Mouse (Mus musculus) heart, embryonic 15.5 days (tissue): Measurements from ENCODE around the gene Mrpl45. TPM values are rescaled to one million over a fixed set of nuclear protein-coding genes. Genes with fewer than 3 reads are reported as not detected.

ENCODE experiments used
- ATAC-seq: fragments of 200-750 bp; cut with Nextera tagmentation; replicated peaks from 2 replicates; pipeline ENCODE4 v1.8.0; 2017; ENCODE audit warnings: low read depth, moderate TSS enrichment; ENCODE audit not compliant: insufficient number of reproducible peaks, insufficient read depth, low FRiP score
- H3K27ac ChIP-seq: fragments of 300-500 bp; sonication (generic); 2 replicates; pipeline ENCODE4 v1.5.1; 2015; ENCODE audit warnings: mild to moderate bottlenecking, inconsistent platforms
- H3K27me3 ChIP-seq: fragments of 300-500 bp; sonication (generic); 2 replicates; pipeline ENCODE4 v1.6.1; 2015; ENCODE audit warnings: inconsistent platforms
- H3K36me3 ChIP-seq: fragments of 300-500 bp; sonication (generic); 2 replicates; pipeline ENCODE4 v1.6.1; 2015; ENCODE audit warnings: mild to moderate bottlenecking, inconsistent platforms
- H3K4me1 ChIP-seq: fragments of 300-500 bp; sonication (generic); replicated peaks from 2 replicates; pipeline ENCODE4 v1.6.1; 2015; ENCODE audit warnings: inconsistent platforms
- H3K4me2 ChIP-seq: fragments of 300-500 bp; sonication (generic); 2 replicates; pipeline ENCODE4 v1.6.1; 2015; ENCODE audit warnings: inconsistent platforms, mild to moderate bottlenecking, moderate library complexity
- H3K4me3 ChIP-seq: fragments of 300-500 bp; sonication (generic); 2 replicates; pipeline ENCODE4 v1.5.1; 2015; ENCODE audit warnings: mild to moderate bottlenecking, inconsistent platforms
- H3K9ac ChIP-seq: fragments of 300-500 bp; sonication (generic); 2 replicates; pipeline ENCODE4 v1.6.1; 2015; ENCODE audit warnings: mild to moderate bottlenecking, inconsistent platforms
- H3K9me3 ChIP-seq: fragments of 300-500 bp; sonication (generic); replicated peaks from 2 replicates; pipeline ENCODE4 v1.6.1; 2016; ENCODE audit warnings: inconsistent platforms
- WGBS: fragments of 180-500 bp; shearing (Covaris S2); methylation state at CpG from one replicate; pipeline ENCODE4 v1.1.7; 2015; ENCODE audit warnings: mixed read lengths; 5-methylcytosine and 5-hydroxymethylcytosine counted together
- polyA plus RNA-seq: library from polyadenylated mRNA; unstranded; fragments of >200 nt; fragmentation: Nextera tagmentation; extraction: Ambion mirVana; gene quantifications from 2 replicates; pipeline ENCODE4 v1.2.1, GENCODE M21; 2015

Gene Mrpl45
- polyA plus RNA-seq, 1 experiment from 2014 or later, result 54.4 TPM

GRCm38 (mm10) chr11:97279405-97280215 lies 35.9 kb upstream of the Mrpl45 start:
- 1% methylated on average over 42 of the region's 64 CpGs for WGBS
- ATAC-seq, result peak; percentile 81

GRCm38 (mm10) chr11:97280216-97280861 lies 35.2 kb upstream of the Mrpl45 start, which contains the start of gene Npepps:
Gene Npepps (minus strand): TSS chr11:97280638.
- WGBS, result 0% methylated on average over 45 of the region's 83 CpGs
- H3K27ac ChIP-seq, result peak within 1 kb of the TSS; percentile 100
- H3K4me3 ChIP-seq, result peak within 1 kb of the TSS; percentile 99
- peak within 1 kb of the TSS; percentile 73 for H3K4me2 ChIP-seq
- peak within 1 kb of the TSS; percentile 100 for H3K9ac ChIP-seq
- H3K4me1 ChIP-seq, result peaks cover 26% of the 10 kb centered on the region
- no peaks in the 10 kb centered on the region for H3K36me3 ChIP-seq
- peak; percentile 64 for ATAC-seq
- no peaks in the 10 kb centered on the region for H3K9me3 ChIP-seq
- no peaks in the 10 kb centered on the region for H3K27me3 ChIP-seq

More at GRCm38 (mm10) chr11:97279405-97280215, 35.9 kb upstream of the Mrpl45 start:
- H3K4me2 ChIP-seq, result peak overlapping the region; percentile 73
- peak overlapping the region; percentile 100 for H3K27ac ChIP-seq
- H3K4me3 ChIP-seq, result peak overlapping the region; percentile 99
- no peaks in the 10 kb centered on the region for H3K9me3 ChIP-seq
- H3K4me1 ChIP-seq, result peaks cover 26% of the 10 kb centered on the region
- H3K9ac ChIP-seq, result peak overlapping the region; percentile 100
- H3K27me3 ChIP-seq, result no peaks in the 10 kb centered on the region
- H3K36me3 ChIP-seq, result no peaks in the 10 kb centered on the region

- Histone ChIP-seq H3K4me2 (no peak overlapping the region), H3K36me3 (no peaks in the 10 kb centered on the region), H3K9ac (no peak overlapping the region), H3K27me3 (no peaks in the 10 kb centered on the region), H3K4me3 (no peak overlapping the region), H3K9me3 (no peaks in the 10 kb centered on the region), H3K27ac (no peak overlapping the region), H3K4me1 (peaks cover 26% of the 10 kb centered on the region)
- WGBS, result 80% methylated on average over 6 of the region's 6 CpGs
- no peak for ATAC-seq
Measured at GRCm38 (mm10) chr11:97282179-97282578, 33.3 kb upstream of the Mrpl45 start.

- Histone ChIP-seq H3K36me3 (no peaks in the 10 kb centered on the region), H3K9me3 (no peaks in the 10 kb centered on the region), H3K27me3 (no peaks in the 10 kb centered on the region), H3K4me3 (no peak overlapping the region), H3K4me2 (no peak overlapping the region), H3K9ac (no peak overlapping the region), H3K4me1 (peaks cover 19% of the 10 kb centered on the region), H3K27ac (no peak overlapping the region)
- 83% methylated on average over 4 of the region's 4 CpGs for WGBS
- ATAC-seq, result no peak
Measured at GRCm38 (mm10) chr11:97284854-97285253, 30.7 kb upstream of the Mrpl45 start.

- WGBS, result 58% methylated on average over 9 of the region's 9 CpGs
- Histone ChIP-seq H3K27me3 (no peaks in the 10 kb centered on the region), H3K4me2 (no peak overlapping the region), H3K36me3 (no peaks in the 10 kb centered on the region), H3K9ac (no peak overlapping the region), H3K4me1 (peaks cover 16% of the 10 kb centered on the region), H3K27ac (peak overlapping the region; percentile 52), H3K9me3 (no peaks in the 10 kb centered on the region), H3K4me3 (no peak overlapping the region)
- ATAC-seq, result 0 out of 2 replicates have a peak, but pooled peaks have one; percentile 22
Measured at GRCm38 (mm10) chr11:97285852-97286775, 29.4 kb upstream of the Mrpl45 start.

GRCm38 (mm10) chr11:97286973-97287372 lies 28.5 kb upstream of the Mrpl45 start:
- Histone ChIP-seq H3K4me3 (no peak overlapping the region), H3K9me3 (no peaks in the 10 kb centered on the region), H3K36me3 (no peaks in the 10 kb centered on the region), H3K27ac (no peak overlapping the region), H3K4me2 (no peak overlapping the region), H3K4me1 (peaks cover 16% of the 10 kb centered on the region), H3K27me3 (no peaks in the 10 kb centered on the region), H3K9ac (no peak overlapping the region)
- ATAC-seq, result no peak
- WGBS, result 65% methylated on average over 6 of the region's 6 CpGs

GRCm38 (mm10) chr11:97287643-97288042 lies 27.9 kb upstream of the Mrpl45 start:
- Histone ChIP-seq H3K4me3 (no peak overlapping the region), H3K4me2 (no peak overlapping the region), H3K9me3 (no peaks in the 10 kb centered on the region), H3K27me3 (no peaks in the 10 kb centered on the region), H3K4me1 (peaks cover 16% of the 10 kb centered on the region), H3K27ac (no peak overlapping the region), H3K9ac (no peak overlapping the region), H3K36me3 (no peaks in the 10 kb centered on the region)
- ATAC-seq, result no peak

- 55% methylated on average over 12 of the region's 12 CpGs for WGBS
- H3K9ac ChIP-seq, result no peak overlapping the region
- H3K4me3 ChIP-seq, result no peak overlapping the region
- no peak overlapping the region for H3K4me2 ChIP-seq
- H3K4me1 ChIP-seq, result peaks cover 16% of the 10 kb centered on the region
- no peaks in the 10 kb centered on the region for H3K27me3 ChIP-seq
- no peak for ATAC-seq
- H3K9me3 ChIP-seq, result no peaks in the 10 kb centered on the region
- H3K27ac ChIP-seq, result no peak overlapping the region
- no peaks in the 10 kb centered on the region for H3K36me3 ChIP-seq
Measured at GRCm38 (mm10) chr11:97289276-97290230, 26.0 kb upstream of the Mrpl45 start.

GRCm38 (mm10) chr11:97292731-97293130 lies 22.8 kb upstream of the Mrpl45 start:
- 0 out of 2 replicates have a peak, but pooled peaks cover 2% of the 10 kb centered on the region for H3K4me1 ChIP-seq
- ATAC-seq, result no peak
- no peaks in the 10 kb centered on the region for H3K36me3 ChIP-seq
- no peaks in the 10 kb centered on the region for H3K9me3 ChIP-seq
- 74% methylated on average over 1 of the region's 1 CpGs for WGBS
- H3K9ac ChIP-seq, result no peak overlapping the region
- no peak overlapping the region for H3K27ac ChIP-seq
- no peaks in the 10 kb centered on the region for H3K27me3 ChIP-seq
- H3K4me3 ChIP-seq, result no peak overlapping the region
- H3K4me2 ChIP-seq, result no peak overlapping the region

- no peaks in the 10 kb centered on the region for H3K27me3 ChIP-seq
- no peak overlapping the region for H3K9ac ChIP-seq
- 58% methylated on average over 3 of the region's 4 CpGs for WGBS
- ATAC-seq, result no peak
- H3K27ac ChIP-seq, result no peak overlapping the region
- H3K4me3 ChIP-seq, result no peak overlapping the region
- H3K4me2 ChIP-seq, result no peak overlapping the region
- H3K4me1 ChIP-seq, result peaks cover 13% of the 10 kb centered on the region
- H3K9me3 ChIP-seq, result no peaks in the 10 kb centered on the region
- no peaks in the 10 kb centered on the region for H3K36me3 ChIP-seq
Measured at GRCm38 (mm10) chr11:97296542-97296941, 19.0 kb upstream of the Mrpl45 start.
